Mouse (Mus musculus): Measurements from ENCODE around the gene Tmem214.
"Not testable (repeated sequence)": the region's sequence is repeated elsewhere in the genome, so short reads cannot be mapped to it uniquely, and the experiment has no call there.

Tmem214 gene

GRCm38 (mm10) chr5:30879347-30879943, 11.6 kb downstream of the Tmem214 start:
- no peak for DNase-seq

DNA sequence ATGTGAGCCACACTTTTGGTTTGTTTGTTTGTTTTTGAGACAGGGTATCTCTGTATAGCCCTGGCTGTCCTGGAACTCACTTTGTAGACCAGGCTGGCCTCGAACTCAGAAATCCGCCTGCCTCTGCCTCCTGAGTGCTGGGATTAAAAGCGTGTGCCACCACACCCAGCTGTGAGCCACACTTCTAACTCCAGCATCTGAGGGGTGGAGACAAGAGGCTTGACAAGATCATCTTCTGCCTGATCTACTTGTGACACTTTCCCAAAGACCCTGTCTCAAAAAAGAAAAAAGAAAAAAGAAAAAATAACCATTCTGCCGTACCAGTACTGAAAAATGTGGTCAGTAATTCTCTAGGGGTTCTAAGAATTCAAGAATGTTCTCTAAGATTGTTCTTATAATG, 14.0 kb downstream of the Tmem214 start:
- not testable (repeated sequence) for DNase-seq

- DNase-seq: no peak
Measured at GRCm38 (mm10) chr5:30886209-30886608, 18.4 kb downstream of the Tmem214 start.

DNA sequence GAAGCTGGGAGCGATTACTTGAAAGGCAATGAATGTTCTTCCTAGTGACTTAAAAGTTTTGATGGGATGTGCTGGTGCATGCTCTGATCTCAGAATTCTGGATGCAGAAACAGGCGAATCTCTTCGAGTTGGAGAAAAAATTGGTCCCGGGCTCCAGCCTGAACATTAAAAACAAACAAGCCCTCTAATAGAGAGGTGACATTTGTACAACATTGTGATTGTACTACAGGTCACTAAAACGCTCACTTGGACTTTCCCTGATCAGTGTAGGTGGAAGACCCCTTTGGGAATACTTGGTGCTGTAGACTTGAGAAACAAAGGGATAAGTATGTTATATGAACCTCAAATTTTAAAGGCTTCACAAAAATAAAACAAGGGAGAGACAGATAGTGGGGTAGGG, 18.9 kb downstream of the Tmem214 start:
- no peak for DNase-seq

GRCm38 (mm10) chr5:30887331-30887761, 19.5 kb downstream of the Tmem214 start:
- DNase-seq: peak; percentile 55

- DNase-seq: peak; percentile 90
Measured at GRCm38 (mm10) chr5:30887858-30888336, 20.1 kb downstream of the Tmem214 start.

- DNase-seq: peak; percentile 96
Measured at GRCm38 (mm10) chr5:30888337-30889087, 20.7 kb downstream of the Tmem214 start, which contains the start of gene Agbl5. TSS of gene Agbl5 (plus strand) at chr5:30888694.

GRCm38 (mm10) chr5:30889088-30889754, 21.4 kb downstream of the Tmem214 start:
- DNase-seq: no peak

DNA sequence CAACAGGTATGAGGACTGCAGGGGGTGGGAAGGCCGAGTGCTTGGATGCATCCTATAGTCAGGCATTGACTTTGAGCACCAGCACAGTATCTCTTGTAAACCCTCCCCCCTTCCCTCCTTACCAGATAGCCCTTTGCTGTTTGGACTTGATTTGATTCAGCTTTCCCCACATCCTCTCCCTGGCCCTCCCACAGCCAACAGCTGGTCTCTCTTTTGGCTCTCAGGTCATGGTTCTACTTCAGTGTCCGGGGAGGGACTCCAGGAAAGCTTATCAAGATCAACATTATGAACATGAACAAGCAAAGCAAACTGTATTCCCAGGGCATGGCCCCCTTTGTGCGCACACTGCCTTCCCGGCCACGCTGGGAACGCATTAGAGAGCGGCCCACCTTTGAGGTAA, 22.6 kb downstream of the Tmem214 start:
- DNase-seq: no peak

- no peak for DNase-seq
Measured at GRCm38 (mm10) chr5:30901860-30902259, 34.0 kb downstream of the Tmem214 start.

DNA sequence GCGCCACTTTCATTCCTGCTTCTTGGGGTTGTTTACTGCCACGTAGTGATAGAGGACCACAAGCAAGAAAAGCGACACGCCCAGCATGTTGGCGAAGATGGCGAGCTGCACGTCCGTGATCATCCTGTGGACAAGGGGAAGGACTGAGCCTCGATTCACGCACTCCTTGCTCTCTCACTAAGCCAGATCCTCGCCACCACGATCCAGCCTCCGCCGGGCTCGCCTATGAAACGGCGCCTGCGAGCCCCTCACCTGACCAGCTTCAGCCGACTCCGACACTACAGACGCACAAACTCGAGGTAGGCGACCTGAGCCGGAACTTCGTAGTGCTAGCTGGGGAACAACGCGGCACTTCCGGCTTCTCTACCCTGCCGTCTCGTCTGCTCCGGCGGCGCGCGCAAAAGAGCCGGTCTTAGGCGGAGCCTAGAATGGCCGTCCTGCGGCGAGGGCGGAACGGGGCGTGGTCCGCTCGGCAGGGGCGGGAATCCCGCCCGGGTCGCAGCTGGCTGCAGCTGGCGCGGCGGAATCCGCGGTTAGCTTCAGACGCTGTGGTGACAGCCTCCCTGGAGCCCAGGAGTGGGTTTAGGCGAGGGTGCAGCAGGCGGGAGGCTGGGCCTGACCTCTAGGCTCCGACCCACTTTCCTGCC, 39.7 kb downstream of the Tmem214 start, which contains the start of gene Ost4:
Gene Ost4 (minus strand): TSS at position 376 of the 647 bp plus-strand sequence.
- DNase-seq: peak; percentile 96

DNA sequence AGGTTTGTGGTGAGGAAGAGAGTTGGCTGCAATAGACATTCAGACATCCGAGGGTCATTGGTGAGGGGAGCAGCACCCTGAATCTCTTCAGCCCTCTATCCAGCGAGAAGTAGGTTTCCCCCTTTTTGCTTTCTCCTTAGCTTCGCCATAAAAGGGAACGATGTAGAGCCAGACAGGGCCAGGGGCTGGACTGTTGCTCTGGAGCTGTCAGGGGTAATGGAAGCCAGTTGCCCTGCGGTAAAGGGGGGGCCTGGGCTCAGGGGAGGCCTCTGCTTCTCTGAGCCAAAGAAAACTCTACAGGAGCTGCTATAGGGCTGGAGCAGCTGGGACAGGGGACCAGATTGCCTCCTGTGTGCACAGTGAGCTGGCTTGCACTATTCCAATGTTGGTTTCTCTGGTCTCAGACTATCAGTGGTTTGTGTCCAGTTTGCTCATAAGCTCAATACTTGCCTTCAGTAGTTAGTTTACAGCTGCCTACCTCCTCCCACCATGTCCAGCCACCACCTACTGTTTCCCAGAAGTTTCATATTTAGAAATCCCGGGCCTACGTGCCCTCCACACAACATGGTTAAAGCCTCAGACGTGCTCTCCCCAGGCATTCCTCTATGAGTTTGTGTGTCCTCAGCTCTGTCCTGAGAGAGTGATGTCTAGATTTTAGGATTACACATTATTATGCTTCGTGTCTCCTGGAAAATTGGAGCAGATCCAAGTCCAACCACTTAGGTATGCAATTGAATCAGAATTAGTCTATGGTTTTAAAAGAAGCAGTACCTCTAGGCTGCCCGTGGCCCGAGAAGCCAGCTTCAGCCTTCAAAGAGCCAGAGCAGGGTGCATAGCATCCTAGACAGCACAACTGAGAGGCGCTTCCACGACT, 40.9 kb downstream of the Tmem214 start:
- no peak for DNase-seq

DNA sequence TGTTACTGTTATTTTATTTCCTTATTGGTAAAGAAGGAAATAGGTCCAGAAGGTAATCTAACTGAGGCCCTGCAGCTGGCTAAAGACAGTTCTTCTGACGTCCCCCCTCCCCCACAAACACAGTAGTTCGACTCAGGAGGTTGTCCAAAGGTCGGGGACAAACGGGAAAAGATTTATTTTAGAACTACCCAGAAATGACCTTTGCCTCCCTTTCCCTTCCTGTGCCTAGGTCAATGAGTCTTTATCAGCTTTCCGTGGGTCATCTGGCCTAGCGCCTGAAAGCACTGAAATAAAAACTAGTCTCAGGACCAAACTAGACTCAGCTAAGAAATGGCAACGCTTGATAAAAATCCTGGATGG, 41.5 kb downstream of the Tmem214 start:
- DNase-seq: no peak

DNA sequence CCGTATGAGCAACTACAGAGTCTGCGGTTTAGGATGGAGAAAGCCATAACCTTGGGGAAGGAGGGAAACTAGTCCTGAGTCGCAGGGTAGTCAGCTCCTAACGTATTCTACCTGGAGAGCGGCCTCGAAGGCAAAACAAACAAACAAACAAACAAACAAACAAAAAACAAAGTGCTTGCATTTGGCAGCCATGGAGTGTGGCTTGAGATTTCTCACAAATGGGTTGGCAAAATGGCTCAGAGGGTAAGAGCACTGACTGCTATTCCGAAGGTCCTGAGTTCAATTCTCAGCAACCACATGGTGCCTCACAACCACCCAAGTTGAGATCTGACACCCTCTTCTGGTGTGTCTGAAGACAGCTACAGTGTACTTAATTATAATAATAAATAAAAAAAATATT, 42.1 kb downstream of the Tmem214 start:
- DNase-seq: no peak

DNA sequence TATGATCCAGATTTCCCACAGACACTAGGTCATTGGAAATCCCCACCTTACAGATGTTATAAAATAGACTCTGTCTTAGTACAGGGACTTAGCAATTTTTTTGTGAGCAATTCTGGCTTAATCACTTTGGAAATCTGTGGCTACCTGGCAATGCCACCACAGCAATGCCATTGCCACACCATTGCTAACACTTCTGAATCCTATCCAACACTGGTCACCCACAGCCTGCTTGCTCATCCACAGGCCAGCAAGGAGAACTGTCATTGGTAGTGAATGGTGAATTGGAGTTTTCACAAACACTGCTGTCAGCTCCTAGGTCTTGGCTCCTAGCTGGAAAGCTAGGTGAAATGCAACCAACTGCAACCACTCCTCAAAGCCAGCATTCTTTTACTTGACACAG, 42.7 kb downstream of the Tmem214 start:
- DNase-seq: no peak

- DNase-seq: no peak
Measured at GRCm38 (mm10) chr5:30912156-30912555, 44.3 kb downstream of the Tmem214 start.

- no peak for DNase-seq
Measured at GRCm38 (mm10) chr5:30913060-30913841, 45.4 kb downstream of the Tmem214 start, which contains the start of gene Emilin1. TSS of gene Emilin1 (plus strand) at chr5:30913402.

DNA sequence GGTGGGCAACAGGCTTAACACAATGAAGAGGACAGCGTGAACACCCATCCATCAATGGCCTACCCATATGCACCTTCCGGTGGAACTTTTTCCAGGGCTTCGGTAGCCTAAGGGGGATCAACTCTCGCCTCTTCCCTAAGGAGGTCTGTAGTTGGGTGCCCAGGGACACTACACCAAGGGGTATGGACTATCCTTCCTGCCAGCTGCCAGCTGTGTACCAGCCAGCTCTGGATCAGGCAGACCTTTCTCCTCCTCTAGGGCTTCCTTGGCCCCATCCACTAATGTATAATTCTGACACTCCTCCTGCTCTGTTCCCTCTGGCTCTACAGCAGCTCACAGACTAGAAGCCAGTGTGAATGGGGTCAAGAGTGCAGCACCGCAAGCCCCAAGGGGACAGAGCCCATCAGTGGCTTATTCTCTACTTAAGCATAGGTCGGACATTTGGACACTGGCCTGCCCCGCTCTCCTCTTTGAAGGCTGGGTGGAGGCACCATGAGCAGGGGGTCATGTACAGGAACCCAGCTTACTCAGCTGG, 46.4 kb downstream of the Tmem214 start:
- no peak for DNase-seq

DNA sequence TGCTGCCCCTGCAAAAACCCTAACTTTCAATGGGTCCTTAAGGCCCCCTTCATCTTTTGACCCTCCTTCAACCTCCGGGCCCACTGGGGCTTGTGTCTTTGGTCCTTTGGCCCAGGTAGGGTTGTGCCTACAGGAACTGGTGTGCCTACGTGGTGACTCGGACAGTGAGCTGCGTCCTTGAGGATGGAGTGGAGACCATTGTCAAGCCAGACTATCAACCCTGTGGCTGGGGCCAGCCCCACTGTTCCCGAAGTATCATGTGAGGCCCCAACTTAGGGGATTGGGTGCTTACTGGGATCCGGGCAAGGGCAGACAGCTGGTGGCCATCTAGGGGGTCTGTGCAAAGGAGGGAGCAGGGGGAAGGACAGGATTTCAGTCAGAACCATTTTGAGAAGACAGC, 47.0 kb downstream of the Tmem214 start:
- DNase-seq: no peak

DNA sequence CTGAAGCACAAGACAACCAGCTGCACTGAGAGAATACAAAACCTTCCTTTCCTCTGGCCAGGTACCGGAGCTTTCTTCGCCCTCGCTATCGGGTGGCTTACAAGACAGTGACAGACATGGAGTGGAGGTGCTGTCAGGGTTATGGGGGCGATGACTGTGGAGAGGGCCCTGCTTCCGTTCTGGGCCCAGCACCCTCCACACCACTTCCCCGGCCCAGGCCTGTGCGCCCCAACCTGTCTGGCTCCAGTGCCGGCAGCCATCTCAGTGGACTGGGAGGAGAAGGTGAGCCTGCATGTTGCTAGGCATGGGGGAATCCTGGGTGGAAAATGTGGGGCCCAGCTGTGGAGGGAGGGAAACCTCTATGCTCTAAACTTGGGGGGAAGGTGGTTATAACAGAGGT, 47.6 kb downstream of the Tmem214 start:
- DNase-seq: no peak

DNA sequence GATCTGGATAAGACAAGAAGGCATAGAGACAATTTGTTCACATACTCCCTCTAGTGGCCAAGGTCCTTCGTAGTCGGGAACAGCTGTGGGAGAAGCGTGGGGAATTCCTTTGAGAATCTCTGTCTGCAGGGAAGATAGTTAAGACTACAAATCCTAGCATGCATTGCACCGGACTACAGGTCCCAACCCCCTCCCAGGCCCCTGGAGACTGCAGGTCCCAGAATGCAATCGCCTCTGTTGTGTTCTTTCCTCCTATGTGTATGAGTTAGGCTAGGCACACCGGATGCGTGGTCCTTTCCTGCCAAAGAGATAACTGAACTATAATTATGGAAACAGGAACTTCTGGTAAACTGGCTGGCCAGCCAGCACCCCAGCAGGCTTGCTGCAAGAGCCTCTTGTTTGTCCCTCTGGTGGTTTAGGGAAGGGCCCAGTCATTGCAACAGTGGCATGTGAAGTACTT, 48.2 kb downstream of the Tmem214 start:
- peak; percentile 88 for DNase-seq

All from right cerebral cortex, postnatal 25 days (tissue).